Mouse (Mus musculus): ENCODE data around the gene Olfr71. TPM values are rescaled to one million over a fixed set of nuclear protein-coding genes. Genes with fewer than 3 reads are reported as not detected.
A peak's percentile ranks its signal among the peaks of the same experiment; 100 is the strongest.

Olfr71 gene
- total RNA-seq, 2 experiments from 2014 or later, result not detected

GRCm38 (mm10) chr4:43656339-43657109 is 53.5 kb downstream of the Olfr71 start, which contains the start of gene Hint2:
Gene Hint2 (minus strand): TSS chr4:43656466.
- peak; percentile 95 for DNase-seq (ENCODE audit: low spot score)

- no peak for DNase-seq (ENCODE audit: low spot score)
These were observed 54.3 kb downstream of the Olfr71 start for GRCm38 (mm10) chr4:43655656-43656338.

Other genes starting within 250 kb of the Olfr71 start
- gene Sit1, start 226.5 kb downstream of the Olfr71 start, total RNA-seq (2021), result not detected
- gene Ccdc107, start 217.4 kb downstream of the Olfr71 start, total RNA-seq (2021), result 10 to 100 TPM; 21.9 to 26.8 TPM
- not detected for gene Arhgef39, start 210.6 kb downstream of the Olfr71 start, total RNA-seq (2021)
- 1 to 10 TPM; 1.4 to 2.6 TPM for gene Car9, start 203.3 kb downstream of the Olfr71 start, total RNA-seq (2021)
- 1,000 to 10,000 TPM; 6,886 to 8,782 TPM for gene Tpm2, start 186.5 kb downstream of the Olfr71 start, total RNA-seq (2021)
- 10 to 100 TPM; 29.9 to 41.5 TPM for gene Creb3, start 147.9 kb downstream of the Olfr71 start, total RNA-seq (2021)
- 10 to 100 TPM; 50.6 to 64.8 TPM for gene Tln1, start 147.6 kb downstream of the Olfr71 start, total RNA-seq (2021)
- 10 to 100 TPM; 19.9 to 20.7 TPM for gene Rgp1, start 131.5 kb downstream of the Olfr71 start, total RNA-seq (2021)
- gene Gba2, start 131.4 kb downstream of the Olfr71 start, total RNA-seq (2021), result 1 to 10 TPM; 4.3 to 4.6 TPM
- under 1 TPM in 1 of 2 experiments, not detected in 1; 0.55 TPM for gene Msmp, start 125.8 kb downstream of the Olfr71 start, total RNA-seq (2021)
- 10 to 100 TPM; 35.2 to 38.7 TPM for gene Npr2, start 78.3 kb downstream of the Olfr71 start, total RNA-seq (2021)
- gene Spag8, start 56.7 kb downstream of the Olfr71 start, total RNA-seq (2021), result not detected
- gene Hint2, start 53.8 kb downstream of the Olfr71 start, total RNA-seq (2021), result 10 to 100 TPM; 37.4 to 44.9 TPM
- gene Tmem8b, start 41.3 kb downstream of the Olfr71 start, total RNA-seq (2021), result 10 to 100 TPM; 10.9 to 12.7 TPM
- gene Fam221b, start 41.1 kb downstream of the Olfr71 start, total RNA-seq (2021), result under 1 TPM; 0.09 to 0.16 TPM
- gene Olfr70, start 9.4 kb downstream of the Olfr71 start, total RNA-seq (2021), result not detected
- 1 to 10 TPM; 1.7 to 2.5 TPM for gene Hrct1, start 16.9 kb upstream of the Olfr71 start, total RNA-seq (2021)
- gene Spaar, start 19.8 kb upstream of the Olfr71 start, total RNA-seq (2021), result 1 to 10 TPM; 1.1 to 1.3 TPM
- gene Olfr159, start 60.8 kb upstream of the Olfr71 start, total RNA-seq (2021), result not detected
- gene Olfr156, start 113.6 kb upstream of the Olfr71 start, total RNA-seq (2021), result not detected
- not detected for gene Olfr157, start 129.9 kb upstream of the Olfr71 start, total RNA-seq (2021)
- gene Olfr155, start 141.3 kb upstream of the Olfr71 start, total RNA-seq (2021), result not detected
- gene Reck, start 165.3 kb upstream of the Olfr71 start, total RNA-seq (2021), result 1 to 10 TPM; 2.0 to 2.3 TPM
- gene Glipr2, start 247.1 kb upstream of the Olfr71 start, total RNA-seq (2021), result 1 to 10 TPM; 1.8 to 2.5 TPM

All from gastrocnemius, adult 18-20 months (tissue).